Mouse (Mus musculus) hindbrain, embryonic 13.5 days (tissue): ENCODE results near the gene Hspa12b. TPM values are rescaled to one million over a fixed set of nuclear protein-coding genes. Genes with fewer than 3 reads are reported as not detected.

Source experiments
- ATAC-seq: fragments of 200-750 bp; cut with Nextera tagmentation; 2 replicates; pipeline ENCODE4 v1.8.0; 2017; ENCODE audit warnings: moderate TSS enrichment; ENCODE audit not compliant: low FRiP score
- H3K27ac ChIP-seq: fragments of 300-500 bp; sonication (generic); 2 replicates; pipeline ENCODE4 v1.5.1; 2015; ENCODE audit warnings: inconsistent platforms, mild to moderate bottlenecking, moderate library complexity
- H3K27me3 ChIP-seq: fragments of 300-500 bp; sonication (generic); 2 replicates; pipeline ENCODE4 v1.6.1; 2015; ENCODE audit warnings: mild to moderate bottlenecking, inconsistent platforms
- H3K36me3 ChIP-seq: fragments of 300-500 bp; sonication (generic); 2 replicates; pipeline ENCODE4 v1.6.1; 2015; ENCODE audit warnings: mild to moderate bottlenecking, inconsistent platforms
- H3K4me1 ChIP-seq: fragments of 300-500 bp; sonication (generic); replicated peaks from 2 replicates; pipeline ENCODE4 v1.6.1; 2015; ENCODE audit warnings: inconsistent platforms
- H3K4me2 ChIP-seq: fragments of 300-500 bp; sonication (generic); 2 replicates; pipeline ENCODE4 v1.6.1; 2015; ENCODE audit warnings: inconsistent platforms, mild to moderate bottlenecking, moderate library complexity
- H3K4me3 ChIP-seq: fragments of 300-500 bp; sonication (generic); 2 replicates; pipeline ENCODE4 v1.5.1; 2015; ENCODE audit warnings: mild to moderate bottlenecking, inconsistent platforms
- H3K9ac ChIP-seq: fragments of 300-500 bp; sonication (generic); 2 replicates; pipeline ENCODE4 v1.6.1; 2015; ENCODE audit warnings: mild to moderate bottlenecking, inconsistent platforms
- H3K9me3 ChIP-seq: fragments of 300-500 bp; sonication (generic); 2 replicates; pipeline ENCODE4 v1.6.1; 2016; ENCODE audit warnings: inconsistent platforms
- WGBS: fragments of 180-500 bp; shearing (Covaris S2); methylation state at CpG from one replicate; pipeline ENCODE4 v1.1.7; 2015; 5-methylcytosine and 5-hydroxymethylcytosine counted together
- polyA plus RNA-seq: library from polyadenylated mRNA; unstranded; fragments of >200 nt; fragmentation: Nextera tagmentation; extraction: Ambion mirVana; gene quantifications from 2 replicates; pipeline ENCODE4 v1.2.1, GENCODE M21; 2015

Gene Hspa12b
- polyA plus RNA-seq, 1 experiment from 2014 or later: 4.6 TPM

GRCm38 (mm10) chr2:131189521-131190309 lies 62.6 kb downstream of the Hspa12b start:
- Histone ChIP-seq H3K27me3 (no peaks in the 10 kb centered on the region), H3K36me3 (peaks cover 30% of the 10 kb centered on the region), H3K9me3 (no peaks in the 10 kb centered on the region), H3K27ac (peak overlapping the region; percentile 85), H3K9ac (0 out of 2 replicates have a peak overlapping the region, but pooled peaks have one; percentile 19), H3K4me1 (peaks cover 43% of the 10 kb centered on the region), H3K4me2 (peak overlapping the region; percentile 26), H3K4me3 (no peak overlapping the region)
- no peak for ATAC-seq
- 55% methylated on average over 5 of the region's 5 CpGs for WGBS

- Histone ChIP-seq H3K36me3 (peaks cover 35% of the 10 kb centered on the region), H3K4me1 (peaks cover 43% of the 10 kb centered on the region), H3K4me3 (no peak overlapping the region), H3K9ac (peak overlapping the region; percentile 35; the same call in 1 of the 2 replicates), H3K27me3 (no peaks in the 10 kb centered on the region), H3K4me2 (0 out of 2 replicates have a peak overlapping the region, but pooled peaks have one; percentile 26), H3K27ac (peak overlapping the region; percentile 85), H3K9me3 (no peaks in the 10 kb centered on the region)
- WGBS: 14% methylated on average over 10 of the region's 10 CpGs
- ATAC-seq: peak; percentile 30
Observed at GRCm38 (mm10) chr2:131190344-131191004, 63.4 kb downstream of the Hspa12b start.

GRCm38 (mm10) chr2:131191005-131191390 lies 63.9 kb downstream of the Hspa12b start:
- H3K4me3 ChIP-seq: no peak overlapping the region
- no peak for ATAC-seq
- 60% methylated on average over 7 of the region's 7 CpGs for WGBS
- peak overlapping the region; percentile 85 for H3K27ac ChIP-seq
- no peak overlapping the region for H3K9ac ChIP-seq
- H3K27me3 ChIP-seq: no peaks in the 10 kb centered on the region
- peaks cover 35% of the 10 kb centered on the region for H3K36me3 ChIP-seq
- no peaks in the 10 kb centered on the region for H3K9me3 ChIP-seq
- H3K4me1 ChIP-seq: peaks cover 43% of the 10 kb centered on the region
- H3K4me2 ChIP-seq: no peak overlapping the region

Other genes starting within 250 kb of the Hspa12b start
- gene 4930402H24Rik, start 220.9 kb upstream of the Hspa12b start, polyA plus RNA-seq: 96.1 and 104 TPM in 2 replicates
- 12.0 and 12.1 TPM in 2 replicates for gene Atrn, start 220.8 kb upstream of the Hspa12b start, polyA plus RNA-seq
- gene Gfra4, start 84.2 kb upstream of the Hspa12b start, polyA plus RNA-seq: 26.7 and 28.7 TPM in 2 replicates
- gene Adam33, start 63.5 kb upstream of the Hspa12b start, polyA plus RNA-seq: 0.70 and 0.91 TPM in 2 replicates
- 0.18 and 0.23 TPM in 2 replicates for gene Siglec1, start 40.5 kb upstream of the Hspa12b start, polyA plus RNA-seq
- gene Gm11037, start 6.2 kb downstream of the Hspa12b start, polyA plus RNA-seq: not detected in 2 replicates
- gene 1700037H04Rik, start 32.8 kb downstream of the Hspa12b start, polyA plus RNA-seq: 94.3 and 94.6 TPM in 2 replicates
- gene Cenpb, start 52.8 kb downstream of the Hspa12b start, polyA plus RNA-seq: 13.3 and 13.4 TPM in 2 replicates
- gene Cdc25b, start 59.7 kb downstream of the Hspa12b start, polyA plus RNA-seq: 34.1 and 41.8 TPM in 2 replicates
- gene Spef1, start 60.0 kb downstream of the Hspa12b start, polyA plus RNA-seq: 8.7 and 9.9 TPM in 2 replicates
- gene Ap5s1, start 79.8 kb downstream of the Hspa12b start, polyA plus RNA-seq: 31.0 and 35.8 TPM in 2 replicates
- gene Mavs, start 106.8 kb downstream of the Hspa12b start, polyA plus RNA-seq: 6.7 and 6.9 TPM in 2 replicates
- 28.4 and 30.9 TPM in 2 replicates for gene Pank2, start 135.2 kb downstream of the Hspa12b start, polyA plus RNA-seq
- gene Rnf24, start 225.6 kb downstream of the Hspa12b start, polyA plus RNA-seq: 21.4 and 23.2 TPM in 2 replicates